In genomic region chr4:133175998-133176760, GRCm38 (mm10) we compare ENCODE assay signal across 10 mouse cellular contexts. TPM values are rescaled to one million over a fixed set of nuclear protein-coding genes. Genes with fewer than 3 reads are reported as not detected.
DNase-seq lines count a peak whose midpoint lies in the region; ATAC-seq lines count a peak whose summit lies in the region.
"Had no signal": no experiment of that assay in that cellular context is flagged by ENCODE, and none has a peak within 500 bp of the region (broad histone marks: within the 10 kb centered on the region; RNA-seq: fewer than 3 reads in every experiment).

No protein-coding gene starts in this region.

- peak overlapping the region; percentile 82 for H3K27ac ChIP-seq in heart, embryonic 13.5 days (replicated peaks)
- H3K27ac ChIP-seq in forebrain, embryonic 14.5 days (ENCODE audit: low read depth, low read length): peak overlapping the region; percentile 67
- H3K27ac ChIP-seq in limb, embryonic 12.5 days: peak overlapping the region; percentile 60
- peak overlapping the region; percentile 53 for H3K27ac ChIP-seq in stomach, embryonic 15.5 days

- no peak for DNase-seq in heart, adult 18-20 months
- peak; percentile 18 for DNase-seq in NIH3T3 (ENCODE audit: low read depth)
- DNase-seq in forebrain, embryonic 14.5 days (ENCODE audit: low spot score): peak; percentile 51
- no peak for DNase-seq in right cerebral cortex, postnatal 14 days

- H3K4me3 ChIP-seq in heart, embryonic 13.5 days: no peak overlapping the region
- no peak overlapping the region for H3K4me3 ChIP-seq in forebrain, embryonic 14.5 days (ENCODE audit: low read depth, low read length)
- H3K4me3 ChIP-seq in limb, embryonic 12.5 days (replicated peaks): no peak overlapping the region
- no peak overlapping the region for H3K4me3 ChIP-seq in stomach, embryonic 15.5 days (replicated peaks)

- no peaks in the 10 kb centered on the region for H3K27me3 ChIP-seq in heart, embryonic 13.5 days (replicated peaks)
- H3K27me3 ChIP-seq in forebrain, embryonic 14.5 days (replicated peaks; ENCODE audit: control insufficient read depth, insufficient read depth, low read length): no peaks in the 10 kb centered on the region
- H3K27me3 ChIP-seq in limb, embryonic 12.5 days: no peaks in the 10 kb centered on the region
- H3K27me3 ChIP-seq in stomach, embryonic 15.5 days (replicated peaks): no peaks in the 10 kb centered on the region
- H3K27me3 ChIP-seq: Patski had no signal

- H3K9ac ChIP-seq in heart, embryonic 13.5 days: peak overlapping the region; percentile 54
- H3K9ac ChIP-seq in forebrain, embryonic 14.5 days (ENCODE audit: low read length): peak overlapping the region; percentile 29
- H3K9ac ChIP-seq in limb, embryonic 12.5 days (replicated peaks): no peak overlapping the region
- no peak overlapping the region for H3K9ac ChIP-seq in stomach, embryonic 15.5 days

- H3K9me3 ChIP-seq in heart, embryonic 13.5 days: no peaks in the 10 kb centered on the region
- H3K9me3 ChIP-seq in forebrain, embryonic 14.5 days (replicated peaks; ENCODE audit: control insufficient read depth, low read length): no peaks in the 10 kb centered on the region
- H3K9me3 ChIP-seq in limb, embryonic 12.5 days: no peaks in the 10 kb centered on the region
- H3K9me3 ChIP-seq in stomach, embryonic 15.5 days: no peaks in the 10 kb centered on the region

- H3K4me2 ChIP-seq in heart, embryonic 13.5 days: peak overlapping the region; percentile 39
- H3K4me2 ChIP-seq in forebrain, embryonic 14.5 days (ENCODE audit: low read length): peak overlapping the region; percentile 12; the same call in 1 of the 2 replicates
- H3K4me2 ChIP-seq in limb, embryonic 12.5 days: no peak overlapping the region
- H3K4me2 ChIP-seq in stomach, embryonic 15.5 days: no peak overlapping the region

- H3K36me3 ChIP-seq in heart, embryonic 13.5 days: peaks cover 51% of the 10 kb centered on the region
- H3K36me3 ChIP-seq in forebrain, embryonic 14.5 days (ENCODE audit: control insufficient read depth, insufficient read depth, low read length): peaks cover 10% of the 10 kb centered on the region; the same call in 1 of the 2 replicates
- H3K36me3 ChIP-seq in limb, embryonic 12.5 days: peaks cover 39% of the 10 kb centered on the region
- H3K36me3 ChIP-seq in stomach, embryonic 15.5 days: 0 out of 2 replicates have a peak, but pooled peaks cover 3% of the 10 kb centered on the region

- 26% methylated on average over 14 of the region's 14 CpGs for WGBS in heart, embryonic 13.5 days
- WGBS in forebrain, embryonic 14.5 days: 53% methylated on average over 14 of the region's 14 CpGs
- 36% methylated on average over 14 of the region's 14 CpGs for WGBS in limb, embryonic 12.5 days
- WGBS in stomach, embryonic 15.5 days: 37% methylated on average over 14 of the region's 14 CpGs

- peaks cover 70% of the 10 kb centered on the region for H3K4me1 ChIP-seq in heart, embryonic 13.5 days
- H3K4me1 ChIP-seq in forebrain, embryonic 14.5 days (ENCODE audit: control insufficient read depth, insufficient read depth, low read length): peaks cover 10% of the 10 kb centered on the region
- H3K4me1 ChIP-seq in limb, embryonic 12.5 days (replicated peaks): peaks cover 29% of the 10 kb centered on the region
- H3K4me1 ChIP-seq in stomach, embryonic 15.5 days: peaks cover 37% of the 10 kb centered on the region

- peak; percentile 45 for ATAC-seq in heart, embryonic 13.5 days (ENCODE audit: extremely low read depth, insufficient number of reproducible peaks, low FRiP score, low TSS enrichment)
- no peak for ATAC-seq in forebrain, embryonic 14.5 days
- ATAC-seq in limb, embryonic 12.5 days (ENCODE audit: insufficient number of reproducible peaks, insufficient read depth, low FRiP score, low TSS enrichment, low read depth): no peak
- ATAC-seq in stomach, embryonic 15.5 days (ENCODE audit: insufficient read depth, low FRiP score, low read depth): no peak
- no peak for ATAC-seq in megakaryocyte progenitor cell, adult 5-6 weeks (replicated peaks; ENCODE audit: poor library complexity)
- ATAC-seq: Patski had no signal

RNA-seq across cellular contexts. Expression of gene Cd164l2, which starts 35.8 kb away (rescaled TPM):
- polyA plus RNA-seq in heart, embryonic 13.5 days (2015; fragmentation: Nextera tagmentation; extraction: Ambion mirVana): 0.56 and 0.57 TPM in 2 replicates
- not detected for total RNA-seq in heart, adult 18-20 months (2021)
- polyA plus RNA-seq in forebrain, embryonic 14.5 days (2014; fragmentation: Nextera tagmentation; extraction: Ambion mirVana): 0.43 and 1.4 TPM in 2 replicates
- polyA plus RNA-seq in limb, embryonic 12.5 days (2016; fragmentation: Nextera tagmentation; extraction: Ambion mirVana): 3.2 and 4.6 TPM in 2 replicates
- 6.8 and 7.8 TPM in 2 replicates for polyA plus RNA-seq in stomach, embryonic 15.5 days (2015; fragmentation: Nextera tagmentation; extraction: Ambion mirVana)
- not detected in 2 replicates for total RNA-seq in megakaryocyte progenitor cell, adult 5-6 weeks (2015)
- total RNA-seq in megakaryocyte progenitor cell, adult 5-6 weeks (2017): not detected in 2 replicates
- total RNA-seq: hematopoietic stem cell, adult 5-6 weeks had no signal

RNA-seq across cellular contexts. Expression of gene Gpr3, which starts 36.2 kb away (rescaled TPM):
- polyA plus RNA-seq in heart, embryonic 13.5 days (2015; fragmentation: Nextera tagmentation; extraction: Ambion mirVana): 0.14 and 0.28 TPM in 2 replicates
- not detected for total RNA-seq in heart, adult 18-20 months (2021)
- 0.62 and 1.1 TPM in 2 replicates for polyA plus RNA-seq in forebrain, embryonic 14.5 days (2014; fragmentation: Nextera tagmentation; extraction: Ambion mirVana)
- 0.24 and 0.58 TPM in 2 replicates for polyA plus RNA-seq in limb, embryonic 12.5 days (2016; fragmentation: Nextera tagmentation; extraction: Ambion mirVana)
- 0.13 and 0.23 TPM in 2 replicates for polyA plus RNA-seq in stomach, embryonic 15.5 days (2015; fragmentation: Nextera tagmentation; extraction: Ambion mirVana)
- not detected in 2 replicates for total RNA-seq in megakaryocyte progenitor cell, adult 5-6 weeks (2015)
- 0.08 TPM in 1 of 2 replicates, not detected in the other for total RNA-seq in megakaryocyte progenitor cell, adult 5-6 weeks (2017)

RNA-seq across cellular contexts. Expression of gene Wasf2, which starts 45.9 kb away (rescaled TPM):
- 64.6 and 72.7 TPM in 2 replicates for polyA plus RNA-seq in heart, embryonic 13.5 days (2015; fragmentation: Nextera tagmentation; extraction: Ambion mirVana)
- total RNA-seq in heart, adult 18-20 months (2021): 10 to 100 TPM; 77.8 to 88.8 TPM
- 28.3 and 30.4 TPM in 2 replicates for polyA plus RNA-seq in forebrain, embryonic 14.5 days (2014; fragmentation: Nextera tagmentation; extraction: Ambion mirVana)
- 73.8 and 81.6 TPM in 2 replicates for polyA plus RNA-seq in limb, embryonic 12.5 days (2016; fragmentation: Nextera tagmentation; extraction: Ambion mirVana)
- 109 TPM in 2 replicates for polyA plus RNA-seq in stomach, embryonic 15.5 days (2015; fragmentation: Nextera tagmentation; extraction: Ambion mirVana)
- total RNA-seq in megakaryocyte progenitor cell, adult 5-6 weeks (2015): 124 and 135 TPM in 2 replicates
- total RNA-seq in megakaryocyte progenitor cell, adult 5-6 weeks (2017): 24.7 and 35.1 TPM in 2 replicates

Comparison
In these comparisons a context has a peak if more than half of its experiments do, and no peak if none do; other contexts are left out.
1. H3K4me2 ChIP-seq: peak in heart, embryonic 13.5 days (single experiment) and forebrain, embryonic 14.5 days (single experiment); none in limb, embryonic 12.5 days (single experiment) and stomach, embryonic 15.5 days (single experiment).
2. H3K9ac ChIP-seq: peak in heart, embryonic 13.5 days (single experiment) and forebrain, embryonic 14.5 days (single experiment); none in limb, embryonic 12.5 days (single experiment) and stomach, embryonic 15.5 days (single experiment).
3. DNase-seq: peak in NIH3T3 (single experiment) and forebrain, embryonic 14.5 days (single experiment); none in heart, adult 18-20 months (0 of 2) and right cerebral cortex, postnatal 14 days (single experiment).
4. Peak in every context shown above with its lines, with median percentiles within 50 percentile points of each other: H3K27ac ChIP-seq.